8 mouse cellular contexts compared by ENCODE assay signal in genomic region chr11:62646495-62646843, GRCm38 (mm10). TPM values are rescaled to one million over a fixed set of nuclear protein-coding genes. Genes with fewer than 3 reads are reported as not detected.
DNase-seq lines count a peak whose midpoint lies in the region; ATAC-seq and TF ChIP-seq lines count a peak whose summit lies in the region.

No protein-coding gene starts in this region.

- no peak overlapping the region for H3K9ac ChIP-seq in liver, embryonic 11.5 days (ENCODE audit: low read depth, low read length)
- H3K9ac ChIP-seq in embryonic facial prominence, embryonic 15.5 days, result no peak overlapping the region
- H3K9ac ChIP-seq in intestine, postnatal 0 days (ENCODE audit: low read depth, low read length), result peak overlapping the region; percentile 22; the same call in 1 of the 2 replicates
- H3K9ac ChIP-seq in neural tube, embryonic 13.5 days, result peak overlapping the region; percentile 17; the same call in 1 of the 2 replicates

- H3K4me3 ChIP-seq in liver, embryonic 11.5 days (ENCODE audit: low read depth, low read length), result no peak overlapping the region
- H3K4me3 ChIP-seq in embryonic facial prominence, embryonic 15.5 days (replicated peaks), result peak overlapping the region; percentile 61
- H3K4me3 ChIP-seq in intestine, postnatal 0 days (ENCODE audit: low read depth, low read length), result peak overlapping the region; percentile 79
- peak overlapping the region; percentile 73 for H3K4me3 ChIP-seq in neural tube, embryonic 13.5 days

- no peak for ATAC-seq in liver, embryonic 11.5 days (replicated peaks; ENCODE audit: low FRiP score)
- no peak for ATAC-seq in embryonic facial prominence, embryonic 15.5 days (ENCODE audit: insufficient number of reproducible peaks, low FRiP score, low TSS enrichment, low read depth)
- ATAC-seq in intestine, postnatal 0 days, result no peak
- no peak for ATAC-seq in neural tube, embryonic 13.5 days (ENCODE audit: low read depth)
- ATAC-seq in frontal cortex, adult (ENCODE audit: low TSS enrichment), result no peak

- 39% methylated on average over 4 of the region's 4 CpGs for WGBS in liver, embryonic 11.5 days
- 21% methylated on average over 4 of the region's 4 CpGs for WGBS in embryonic facial prominence, embryonic 15.5 days
- 31% methylated on average over 4 of the region's 4 CpGs for WGBS in intestine, postnatal 0 days
- WGBS in neural tube, embryonic 13.5 days, result 15% methylated on average over 4 of the region's 4 CpGs

- peaks cover 48% of the 10 kb centered on the region for H3K4me1 ChIP-seq in liver, embryonic 11.5 days (replicated peaks; ENCODE audit: control insufficient read depth, insufficient read depth, low read length)
- H3K4me1 ChIP-seq in embryonic facial prominence, embryonic 15.5 days, result peaks cover 77% of the 10 kb centered on the region
- peaks cover 24% of the 10 kb centered on the region for H3K4me1 ChIP-seq in intestine, postnatal 0 days (replicated peaks; ENCODE audit: control insufficient read depth, insufficient read depth, low read length)
- peaks cover 67% of the 10 kb centered on the region for H3K4me1 ChIP-seq in neural tube, embryonic 13.5 days (replicated peaks)

- no peaks in the 10 kb centered on the region for H3K27me3 ChIP-seq in liver, embryonic 11.5 days (replicated peaks; ENCODE audit: control insufficient read depth, insufficient read depth, low read length)
- H3K27me3 ChIP-seq in embryonic facial prominence, embryonic 15.5 days, result no peaks in the 10 kb centered on the region
- no peaks in the 10 kb centered on the region for H3K27me3 ChIP-seq in intestine, postnatal 0 days (replicated peaks; ENCODE audit: control insufficient read depth, insufficient read depth, low read length)
- no peaks in the 10 kb centered on the region for H3K27me3 ChIP-seq in neural tube, embryonic 13.5 days

- no peaks in the 10 kb centered on the region for H3K9me3 ChIP-seq in liver, embryonic 11.5 days (ENCODE audit: control insufficient read depth, low read length)
- H3K9me3 ChIP-seq in embryonic facial prominence, embryonic 15.5 days (replicated peaks), result no peaks in the 10 kb centered on the region
- H3K9me3 ChIP-seq in intestine, postnatal 0 days (ENCODE audit: control insufficient read depth), result no peaks in the 10 kb centered on the region
- H3K9me3 ChIP-seq in neural tube, embryonic 13.5 days, result no peaks in the 10 kb centered on the region

- no peaks in the 10 kb centered on the region; the same call in 1 of the 2 replicates for H3K36me3 ChIP-seq in liver, embryonic 11.5 days (ENCODE audit: control insufficient read depth, insufficient read depth, low read length)
- no peaks in the 10 kb centered on the region for H3K36me3 ChIP-seq in embryonic facial prominence, embryonic 15.5 days
- peaks cover 3% of the 10 kb centered on the region; the same call in 1 of the 2 replicates for H3K36me3 ChIP-seq in intestine, postnatal 0 days (ENCODE audit: control insufficient read depth, insufficient read depth)
- H3K36me3 ChIP-seq in neural tube, embryonic 13.5 days, result no peaks in the 10 kb centered on the region

- H3K27ac ChIP-seq in liver, embryonic 11.5 days (ENCODE audit: low read depth, low read length), result no peak overlapping the region
- H3K27ac ChIP-seq in embryonic facial prominence, embryonic 15.5 days (replicated peaks), result peak overlapping the region; percentile 79
- H3K27ac ChIP-seq in intestine, postnatal 0 days (ENCODE audit: low read depth, low read length), result peak overlapping the region; percentile 93
- H3K27ac ChIP-seq in neural tube, embryonic 13.5 days (replicated peaks), result peak overlapping the region; percentile 46

- peak overlapping the region; percentile 100 for H3K4me2 ChIP-seq in liver, embryonic 11.5 days
- H3K4me2 ChIP-seq in embryonic facial prominence, embryonic 15.5 days (replicated peaks), result peak overlapping the region; percentile 76
- H3K4me2 ChIP-seq in intestine, postnatal 0 days (replicated peaks; ENCODE audit: low read depth), result peak overlapping the region; percentile 93
- peak overlapping the region; percentile 97 for H3K4me2 ChIP-seq in neural tube, embryonic 13.5 days

- no peak for TF ChIP-seq CTCF in intestine, postnatal 0 days (IDR thresholded peaks at IDR 0.05; ENCODE audit: low read depth)

- DNase-seq in liver, embryonic 11.5 days (ENCODE audit: low spot score), result no peak
- no peak for DNase-seq in liver
- no peak for DNase-seq in Muller cell, postnatal 12 days (ENCODE audit: inconsistent ontology term)
- no peak for DNase-seq in thymus, postnatal 0 days (ENCODE audit: low spot score)

RNA-seq across cellular contexts. Expression of gene Lrrc75a, which starts 1.9 kb away (rescaled TPM):
- polyA plus RNA-seq in liver, embryonic 11.5 days (2014; fragmentation: Nextera tagmentation; extraction: Ambion mirVana), result 6.7 and 8.1 TPM in 2 replicates
- 16.2 and 16.3 TPM in 2 replicates for polyA plus RNA-seq in embryonic facial prominence, embryonic 15.5 days (2015; fragmentation: Nextera tagmentation; extraction: Ambion mirVana)
- 31.9 and 32.3 TPM in 2 replicates for polyA plus RNA-seq in intestine, postnatal 0 days (2015; fragmentation: Nextera tagmentation; extraction: Ambion mirVana)
- polyA plus RNA-seq in neural tube, embryonic 13.5 days (2015; fragmentation: Nextera tagmentation; extraction: Ambion mirVana), result 8.5 and 8.9 TPM in 2 replicates
- 2.2 and 3.4 TPM in 2 replicates for polyA plus RNA-seq in thymus, postnatal 0 days (2015; fragmentation: Nextera tagmentation; extraction: Ambion mirVana)

RNA-seq across cellular contexts. Expression of gene Mmgt2, which starts 2.0 kb away (rescaled TPM):
- 25.7 and 26.1 TPM in 2 replicates for polyA plus RNA-seq in liver, embryonic 11.5 days (2014; fragmentation: Nextera tagmentation; extraction: Ambion mirVana)
- 51.4 and 52.4 TPM in 2 replicates for polyA plus RNA-seq in embryonic facial prominence, embryonic 15.5 days (2015; fragmentation: Nextera tagmentation; extraction: Ambion mirVana)
- 62.2 and 67.7 TPM in 2 replicates for polyA plus RNA-seq in intestine, postnatal 0 days (2015; fragmentation: Nextera tagmentation; extraction: Ambion mirVana)
- polyA plus RNA-seq in neural tube, embryonic 13.5 days (2015; fragmentation: Nextera tagmentation; extraction: Ambion mirVana), result 21.4 and 25.6 TPM in 2 replicates
- 54.3 and 63.7 TPM in 2 replicates for polyA plus RNA-seq in thymus, postnatal 0 days (2015; fragmentation: Nextera tagmentation; extraction: Ambion mirVana)

Comparison
In these comparisons a context has a peak if more than half of its experiments do, and no peak if none do; other contexts are left out.
1. H3K9ac ChIP-seq: peak in intestine, postnatal 0 days (single experiment) and neural tube, embryonic 13.5 days (single experiment); none in liver, embryonic 11.5 days (single experiment) and embryonic facial prominence, embryonic 15.5 days (single experiment).
2. Peak in every context shown above with its lines, with median percentiles within 50 percentile points of each other: H3K4me2 ChIP-seq.